Mouse (Mus musculus) cerebellum, postnatal 10 days (tissue): ENCODE data around the gene Lrrc3c.

Experiments
- DNase-seq, 2 experiments: peaks; one replicate each; pipeline ENCODE4 v3.0.0; 2021; ENCODE audit warnings: mixed read lengths in 2 of 2

Gene Lrrc3c

DNA sequence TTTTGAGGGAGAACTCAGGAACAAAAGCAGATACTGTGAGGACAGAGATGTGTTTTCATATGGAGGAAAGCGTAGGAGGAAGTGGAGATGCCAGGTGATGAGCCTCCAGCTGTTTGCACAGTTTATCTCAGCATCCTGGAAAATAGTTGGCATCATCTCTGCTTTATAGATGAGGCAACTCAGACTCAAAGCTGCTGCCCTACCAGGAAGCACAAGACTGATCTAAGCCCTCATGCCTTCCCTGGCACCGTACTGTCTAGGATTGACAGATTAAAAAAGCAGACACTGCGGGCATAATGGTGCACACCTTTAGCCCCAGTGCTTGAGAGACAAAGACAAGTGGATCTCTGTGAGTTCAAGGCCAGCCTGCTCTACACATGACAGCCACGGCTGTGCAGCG is 32.6 kb downstream of the Lrrc3c start:
- no peak for DNase-seq

DNA sequence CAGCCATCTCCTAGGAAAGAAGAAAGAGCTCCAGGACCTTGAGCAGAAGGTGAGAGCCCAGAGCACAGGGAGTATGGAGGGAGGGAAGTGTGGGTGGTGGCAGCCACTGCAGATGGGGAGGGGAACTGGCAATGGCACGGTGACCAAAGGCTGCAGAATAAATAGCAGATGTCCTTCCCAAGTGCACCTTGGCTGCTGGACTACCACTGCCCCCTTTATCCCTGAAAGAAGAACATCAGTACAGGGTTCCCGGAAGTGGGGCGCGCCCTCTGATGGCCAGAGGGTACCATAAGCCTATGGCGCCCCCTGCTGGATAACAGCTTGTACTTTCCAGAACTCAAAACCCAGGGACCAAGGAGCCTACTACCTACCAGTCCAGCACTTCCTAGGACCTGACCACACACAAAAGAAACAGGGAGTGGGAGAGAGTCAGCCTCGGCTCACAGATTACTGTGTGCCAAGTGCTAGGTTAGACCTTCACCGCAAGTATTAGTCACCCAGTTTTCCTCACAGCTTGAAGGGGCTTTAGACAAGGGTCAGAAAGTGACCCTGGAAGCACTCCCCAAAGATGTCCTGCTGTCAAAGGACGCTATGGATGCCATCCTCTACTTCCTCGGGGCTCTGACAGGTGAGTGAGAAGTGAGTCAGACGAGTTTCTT is 37.4 kb downstream of the Lrrc3c start:
- DNase-seq, result peak; percentile 38 to 42

DNA sequence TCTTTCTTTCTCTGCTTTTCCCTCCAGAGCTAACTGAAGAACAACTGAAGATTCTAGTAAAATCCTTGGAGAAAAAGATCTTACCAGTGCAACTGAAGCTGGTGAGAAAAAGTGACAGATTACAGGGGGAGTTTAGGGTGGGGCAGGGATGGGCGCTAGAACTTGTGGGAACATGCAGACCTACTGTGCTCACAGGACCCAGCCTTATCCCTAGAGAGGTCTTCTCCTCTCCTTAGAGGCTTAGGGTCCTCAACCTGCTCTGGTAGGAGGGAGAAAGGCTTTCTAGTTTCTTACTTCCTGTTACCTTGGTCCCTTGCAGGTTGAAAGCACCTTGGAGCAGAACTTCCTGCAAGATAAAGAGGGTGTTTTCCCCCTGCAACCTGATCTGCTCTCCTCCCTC is 39.4 kb downstream of the Lrrc3c start:
- DNase-seq, result no peak

DNA sequence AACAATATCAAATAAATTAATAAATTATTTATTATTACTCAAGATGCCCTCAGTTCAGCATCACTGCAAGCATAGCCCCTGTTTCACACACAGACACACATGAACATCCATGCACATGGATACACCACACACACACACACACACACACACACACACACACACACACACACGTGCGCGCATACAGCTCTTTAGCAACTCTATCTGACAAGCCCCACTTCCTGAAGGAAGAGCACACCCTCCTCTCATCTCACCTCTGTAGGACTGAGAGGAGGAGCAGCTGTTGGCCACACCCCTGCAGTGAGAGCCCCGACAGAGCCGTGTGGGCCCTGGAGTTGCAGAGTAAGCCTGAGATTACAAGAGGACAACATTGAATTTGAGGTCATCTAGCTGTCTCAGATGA is 42.0 kb downstream of the Lrrc3c start:
- DNase-seq, result no peak

DNA sequence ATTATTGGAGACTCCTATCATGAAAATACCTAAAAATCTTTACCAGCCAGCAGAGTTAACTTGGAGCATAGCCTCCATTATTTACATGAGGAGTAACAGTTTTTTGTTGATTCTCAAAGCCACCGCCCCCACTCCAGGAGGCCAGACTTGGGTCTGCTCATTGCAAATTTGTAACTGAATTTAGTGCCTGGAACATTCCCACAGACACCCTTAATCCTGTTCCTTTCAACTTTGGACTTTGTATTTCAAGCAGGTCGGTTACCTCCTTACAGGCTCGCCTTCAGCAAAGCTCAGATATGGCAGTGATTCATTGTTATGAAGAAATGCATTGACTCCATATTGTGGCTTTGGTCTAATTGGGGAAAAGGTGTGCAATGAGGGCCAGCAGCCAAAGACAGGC is 46.7 kb downstream of the Lrrc3c start:
- no peak for DNase-seq

DNA sequence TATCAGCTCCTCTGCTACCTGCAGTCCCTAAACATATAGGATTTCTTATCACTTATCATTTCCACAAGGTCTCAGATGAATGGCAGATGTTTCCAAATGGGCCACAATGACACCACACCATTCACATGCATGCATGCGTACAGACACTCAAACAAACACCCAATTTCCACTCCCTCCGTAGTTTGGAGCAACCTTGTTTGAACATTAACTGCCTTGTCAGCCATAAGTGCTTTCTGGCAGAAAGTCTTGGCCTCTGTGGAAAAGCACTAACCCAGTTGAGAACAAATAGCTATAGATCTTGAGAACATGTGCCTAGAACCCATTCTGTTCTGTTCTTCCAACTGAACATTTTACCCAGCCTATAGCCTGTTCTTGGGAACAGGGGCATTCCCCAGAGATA is 47.9 kb downstream of the Lrrc3c start:
- no peak for DNase-seq

DNA sequence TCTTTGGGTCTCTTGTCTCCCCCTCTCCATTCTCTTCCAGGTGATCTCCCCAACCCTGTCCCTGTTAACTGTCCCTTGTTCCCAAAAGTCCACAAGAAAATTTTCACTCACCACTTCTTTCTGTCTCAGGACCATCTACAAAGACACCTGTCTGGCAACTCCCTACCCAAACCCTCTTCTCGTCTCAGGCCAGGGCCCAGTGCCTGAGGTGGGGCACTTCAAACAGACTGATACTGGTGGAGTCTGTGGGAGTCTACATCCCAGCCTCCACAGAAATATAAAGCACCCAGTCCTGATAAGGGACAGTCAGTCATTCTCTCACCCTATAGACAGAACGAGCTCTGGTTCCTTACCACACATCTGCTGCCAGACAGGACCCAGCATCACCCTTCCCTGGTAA is 48.4 kb downstream of the Lrrc3c start, which contains the start of gene Gsdma2:
Gene Gsdma2, plus strand, starts transcription at position 301 of the 400 bp plus-strand sequence.
- DNase-seq, result no peak
